Mouse (Mus musculus) liver, embryonic 13.5 days (tissue): ENCODE data around the gene Clec2e. TPM values are rescaled to one million over a fixed set of nuclear protein-coding genes. Genes with fewer than 3 reads are reported as not detected.

Source experiments
- ATAC-seq: fragments of 200-750 bp; cut with Nextera tagmentation; 2 replicates; pipeline ENCODE4 v1.8.0; 2017; ENCODE audit warnings: low read depth, mild to moderate bottlenecking, moderate number of reproducible peaks, moderate library complexity
- DNase-seq: peaks from one replicate; pipeline ENCODE4 v3.0.0; 2022
- H3K27ac ChIP-seq: fragments of 300-500 bp; sonication (generic); 2 replicates; pipeline ENCODE4 v1.5.1; 2015; ENCODE audit warnings: moderate library complexity, mild to moderate bottlenecking, inconsistent platforms
- H3K27me3 ChIP-seq: fragments of 300-500 bp; sonication (generic); 2 replicates; pipeline ENCODE4 v1.6.1; 2015; ENCODE audit warnings: mild to moderate bottlenecking, inconsistent platforms
- H3K36me3 ChIP-seq: fragments of 300-500 bp; sonication (generic); 2 replicates; pipeline ENCODE4 v1.6.1; 2015; ENCODE audit warnings: mild to moderate bottlenecking, inconsistent platforms
- H3K4me1 ChIP-seq: fragments of 300-500 bp; sonication (generic); replicated peaks from 2 replicates; pipeline ENCODE4 v1.6.1; 2015; ENCODE audit warnings: inconsistent platforms
- H3K4me2 ChIP-seq: fragments of 300-500 bp; sonication (generic); 2 replicates; pipeline ENCODE4 v1.6.1; 2015; ENCODE audit warnings: inconsistent platforms, mild to moderate bottlenecking, moderate library complexity
- H3K4me3 ChIP-seq: fragments of 300-500 bp; sonication (generic); replicated peaks from 2 replicates; pipeline ENCODE4 v1.5.1; 2015; ENCODE audit warnings: mild to moderate bottlenecking, inconsistent platforms
- H3K9ac ChIP-seq: fragments of 300-500 bp; sonication (generic); 2 replicates; pipeline ENCODE4 v1.6.1; 2015; ENCODE audit warnings: mild to moderate bottlenecking, inconsistent platforms
- H3K9me3 ChIP-seq: fragments of 300-500 bp; sonication (generic); replicated peaks from 2 replicates; pipeline ENCODE4 v1.6.1; 2016; ENCODE audit warnings: inconsistent platforms
- WGBS: fragments of 180-500 bp; shearing (Covaris S2); methylation state at CpG from one replicate; pipeline ENCODE4 v1.1.7; 2015; ENCODE audit not compliant: insufficient replicate concordance; 5-methylcytosine and 5-hydroxymethylcytosine counted together
- polyA plus RNA-seq: library from polyadenylated mRNA; unstranded; fragments of >200 nt; fragmentation: Nextera tagmentation; extraction: Ambion mirVana; gene quantifications from 2 replicates; pipeline ENCODE4 v1.2.1, GENCODE M21; 2015

Clec2e gene
- polyA plus RNA-seq, 1 experiment from 2014 or later, result not detected

GRCm38 (mm10) chr6:129058013-129058412 is 42.7 kb downstream of the Clec2e start:
- ATAC-seq, result no peak
- Histone ChIP-seq H3K4me1 (no peaks in the 10 kb centered on the region), H3K27me3 (no peaks in the 10 kb centered on the region), H3K9ac (no peak overlapping the region), H3K4me3 (no peak overlapping the region), H3K9me3 (no peaks in the 10 kb centered on the region), H3K4me2 (no peak overlapping the region), H3K36me3 (no peaks in the 10 kb centered on the region), H3K27ac (no peak overlapping the region)
- no peak for DNase-seq

DNA sequence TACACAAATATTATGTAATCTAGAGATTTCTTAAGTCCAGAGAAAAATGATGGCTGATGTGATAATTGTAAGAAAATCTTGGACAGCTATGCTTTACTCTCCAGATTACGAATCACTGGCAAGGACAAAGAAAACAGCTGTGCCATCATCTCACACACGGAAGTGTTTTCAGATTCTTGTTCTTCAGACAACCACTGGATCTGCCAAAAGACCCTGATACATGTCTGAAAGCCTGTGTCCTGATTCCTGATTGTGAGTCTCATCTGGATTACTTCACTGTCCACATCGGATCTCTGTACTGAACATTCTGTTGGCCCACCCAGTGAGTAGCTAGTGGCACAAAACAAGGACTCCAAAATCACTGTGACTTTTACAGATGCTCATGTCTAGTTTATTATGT is 44.5 kb downstream of the Clec2e start:
- no peak for ATAC-seq
- WGBS, result 66% methylated on average over 3 of the region's 3 CpGs

GRCm38 (mm10) chr6:129051731-129052130 is 49.0 kb downstream of the Clec2e start:
- no peak overlapping the region for H3K4me2 ChIP-seq
- H3K27ac ChIP-seq, result no peak overlapping the region
- H3K36me3 ChIP-seq, result no peaks in the 10 kb centered on the region
- no peak for ATAC-seq
- no peaks in the 10 kb centered on the region for H3K27me3 ChIP-seq
- DNase-seq, result no peak
- no peaks in the 10 kb centered on the region for H3K9me3 ChIP-seq
- H3K9ac ChIP-seq, result no peak overlapping the region
- WGBS, result 61% methylated on average over 5 of the region's 5 CpGs
- peaks cover 15% of the 10 kb centered on the region for H3K4me1 ChIP-seq
- H3K4me3 ChIP-seq, result no peak overlapping the region

More for the DNA sequence above, 44.5 kb downstream of the Clec2e start:
- Histone ChIP-seq H3K27ac (no peak overlapping the region), H3K4me1 (no peaks in the 10 kb centered on the region), H3K4me3 (no peak overlapping the region), H3K9ac (no peak overlapping the region), H3K9me3 (no peaks in the 10 kb centered on the region), H3K4me2 (no peak overlapping the region), H3K27me3 (no peaks in the 10 kb centered on the region), H3K36me3 (no peaks in the 10 kb centered on the region)
- DNase-seq, result no peak

DNA sequence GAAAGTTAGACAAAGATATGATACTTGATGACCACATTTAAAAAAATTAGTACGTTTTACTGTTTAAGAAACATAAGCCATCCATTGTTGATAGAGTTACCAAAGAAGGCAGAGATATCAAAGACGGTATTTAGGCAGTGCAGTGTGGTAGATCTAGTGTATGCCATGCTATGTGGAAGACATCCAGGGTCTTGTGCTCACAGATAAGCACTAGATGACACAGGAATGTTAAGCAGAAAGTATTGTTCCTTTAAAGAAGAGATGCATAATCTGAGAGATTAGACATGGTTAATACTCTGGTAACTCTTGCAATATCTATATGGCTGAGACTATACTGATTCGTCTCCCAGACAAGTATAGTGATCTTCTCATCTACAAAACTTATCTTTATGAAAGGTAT is 49.6 kb downstream of the Clec2e start:
- Histone ChIP-seq H3K27me3 (no peaks in the 10 kb centered on the region), H3K4me1 (peaks cover 15% of the 10 kb centered on the region), H3K9ac (no peak overlapping the region), H3K27ac (no peak overlapping the region), H3K36me3 (no peaks in the 10 kb centered on the region), H3K4me3 (no peak overlapping the region), H3K4me2 (no peak overlapping the region), H3K9me3 (no peaks in the 10 kb centered on the region)
- DNase-seq (no peak), ATAC-seq (no peak)
- WGBS, result 30% methylated on average over 3 of the region's 3 CpGs

- H3K4me3 ChIP-seq, result peak overlapping the region; percentile 39
- H3K36me3 ChIP-seq, result no peaks in the 10 kb centered on the region
- H3K4me1 ChIP-seq, result peaks cover 15% of the 10 kb centered on the region
- peak overlapping the region; percentile 66 for H3K4me2 ChIP-seq
- H3K9me3 ChIP-seq, result no peaks in the 10 kb centered on the region
- H3K27ac ChIP-seq, result peak overlapping the region; percentile 66
- WGBS, result 7% methylated on average over 8 of the region's 8 CpGs
- ATAC-seq (peak; percentile 37; the same call in 1 of the 2 replicates), DNase-seq (no peak)
- no peaks in the 10 kb centered on the region for H3K27me3 ChIP-seq
- H3K9ac ChIP-seq, result peak overlapping the region; percentile 53; the same call in 1 of the 2 replicates
These were observed 51.0 kb downstream of the Clec2e start for GRCm38 (mm10) chr6:129049596-129050251.

GRCm38 (mm10) chr6:129048857-129049473 is 51.7 kb downstream of the Clec2e start:
- ATAC-seq (peak; percentile 90), DNase-seq (peak; percentile 9)
- Histone ChIP-seq H3K27ac (peak overlapping the region; percentile 6; the same call in 1 of the 2 replicates), H3K9me3 (no peaks in the 10 kb centered on the region), H3K4me1 (peaks cover 15% of the 10 kb centered on the region), H3K4me3 (peak overlapping the region; percentile 55), H3K36me3 (no peaks in the 10 kb centered on the region), H3K4me2 (peak overlapping the region; percentile 66), H3K27me3 (no peaks in the 10 kb centered on the region), H3K9ac (peak overlapping the region; percentile 65)
- under 1% methylated on average over 13 of the region's 13 CpGs for WGBS

DNA sequence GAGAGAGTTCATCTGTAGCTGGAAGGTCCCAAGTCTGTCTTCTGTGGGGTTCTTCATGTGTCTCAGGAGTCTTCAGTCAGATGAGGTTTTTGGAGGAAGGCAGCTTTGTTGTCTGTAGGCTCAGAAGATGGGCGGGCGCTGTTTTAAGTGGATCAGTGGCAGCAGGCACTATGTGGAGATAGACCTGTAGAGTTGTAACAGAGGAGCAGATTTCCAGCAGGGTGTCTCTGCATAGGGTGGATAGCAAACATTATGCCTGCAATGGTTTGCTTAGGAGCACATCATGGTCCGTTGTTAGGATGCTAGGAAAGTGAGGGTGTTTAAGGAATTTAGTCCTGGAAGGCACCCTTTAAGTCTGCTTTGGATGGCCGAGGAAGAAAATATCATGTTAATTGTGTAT is 52.3 kb downstream of the Clec2e start:
- Histone ChIP-seq H3K36me3 (no peaks in the 10 kb centered on the region), H3K4me3 (peak overlapping the region; percentile 55; the same call in 1 of the 2 replicates), H3K4me2 (peak overlapping the region; percentile 66; the same call in 1 of the 2 replicates), H3K9ac (no peak overlapping the region), H3K27me3 (no peaks in the 10 kb centered on the region), H3K27ac (no peak overlapping the region), H3K4me1 (peaks cover 15% of the 10 kb centered on the region), H3K9me3 (no peaks in the 10 kb centered on the region)
- DNase-seq (no peak), ATAC-seq (0 out of 2 replicates have a peak, but pooled peaks have one; percentile 24)
- WGBS, result 35% methylated on average over 4 of the region's 4 CpGs

- H3K4me2 ChIP-seq, result no peak within 1 kb of the TSS
- no peak within 1 kb of the TSS for H3K27ac ChIP-seq
- H3K27me3 ChIP-seq, result no peaks in the 10 kb centered on the region
- H3K9me3 ChIP-seq, result no peaks in the 10 kb centered on the region
- ATAC-seq (no peak), DNase-seq (no peak)
- H3K36me3 ChIP-seq, result no peaks in the 10 kb centered on the region
- 58% methylated on average over 2 of the region's 2 CpGs for WGBS
- H3K4me1 ChIP-seq, result peaks cover 15% of the 10 kb centered on the region
- H3K4me3 ChIP-seq, result no peak within 1 kb of the TSS
- no peak within 1 kb of the TSS for H3K9ac ChIP-seq
These were observed 55.1 kb downstream of the Clec2e start, which contains the start of gene Klrb1f for GRCm38 (mm10) chr6:129045601-129046000. Gene Klrb1f (plus strand): TSS chr6:129045901.

GRCm38 (mm10) chr6:129042470-129042869 is 58.2 kb downstream of the Clec2e start:
- H3K4me1 ChIP-seq, result no peaks in the 10 kb centered on the region
- H3K27me3 ChIP-seq, result no peaks in the 10 kb centered on the region
- no peak for ATAC-seq
- DNase-seq, result no peak
- no peak overlapping the region for H3K9ac ChIP-seq
- no peaks in the 10 kb centered on the region for H3K9me3 ChIP-seq
- no peak overlapping the region for H3K4me3 ChIP-seq
- H3K4me2 ChIP-seq, result no peak overlapping the region
- H3K27ac ChIP-seq, result no peak overlapping the region
- no peaks in the 10 kb centered on the region for H3K36me3 ChIP-seq

Other genes with a start within 250 kb of the Clec2e start
- 0.09 and 0.16 TPM in 2 replicates for gene Clec2i, start 213.3 kb downstream of the Clec2e start, polyA plus RNA-seq
- 6.9 and 7.6 TPM in 2 replicates for gene BC035044, start 209.8 kb downstream of the Clec2e start, polyA plus RNA-seq
- gene Clec2g, start 166.5 kb downstream of the Clec2e start, polyA plus RNA-seq, result not detected in 2 replicates
- gene Klrb1f, start 55.0 kb downstream of the Clec2e start, polyA plus RNA-seq, result 0.41 and 0.47 TPM in 2 replicates
- gene Clec2d, start 79.7 kb upstream of the Clec2e start, polyA plus RNA-seq, result 0.13 and 0.15 TPM in 2 replicates
- 0.91 and 1.2 TPM in 2 replicates for gene Cd69, start 174.5 kb upstream of the Clec2e start, polyA plus RNA-seq
- gene 4922502D21Rik, start 230.9 kb upstream of the Clec2e start, polyA plus RNA-seq, result not detected in 2 replicates
- 5.7 and 7.0 TPM in 2 replicates for gene Clec12a, start 241.8 kb upstream of the Clec2e start, polyA plus RNA-seq